Mouse (Mus musculus): ENCODE results near the gene Dnaic1. TPM values are rescaled to one million over a fixed set of nuclear protein-coding genes. Genes with fewer than 3 reads are reported as not detected.
"Not testable (repeated sequence)": the region's sequence is repeated elsewhere in the genome, so short reads cannot be mapped to it uniquely, and the experiment has no call there.

The Dnaic1 gene
- polyA plus RNA-seq, 1 experiment from 2014 or later, result 1.2 TPM

DNA sequence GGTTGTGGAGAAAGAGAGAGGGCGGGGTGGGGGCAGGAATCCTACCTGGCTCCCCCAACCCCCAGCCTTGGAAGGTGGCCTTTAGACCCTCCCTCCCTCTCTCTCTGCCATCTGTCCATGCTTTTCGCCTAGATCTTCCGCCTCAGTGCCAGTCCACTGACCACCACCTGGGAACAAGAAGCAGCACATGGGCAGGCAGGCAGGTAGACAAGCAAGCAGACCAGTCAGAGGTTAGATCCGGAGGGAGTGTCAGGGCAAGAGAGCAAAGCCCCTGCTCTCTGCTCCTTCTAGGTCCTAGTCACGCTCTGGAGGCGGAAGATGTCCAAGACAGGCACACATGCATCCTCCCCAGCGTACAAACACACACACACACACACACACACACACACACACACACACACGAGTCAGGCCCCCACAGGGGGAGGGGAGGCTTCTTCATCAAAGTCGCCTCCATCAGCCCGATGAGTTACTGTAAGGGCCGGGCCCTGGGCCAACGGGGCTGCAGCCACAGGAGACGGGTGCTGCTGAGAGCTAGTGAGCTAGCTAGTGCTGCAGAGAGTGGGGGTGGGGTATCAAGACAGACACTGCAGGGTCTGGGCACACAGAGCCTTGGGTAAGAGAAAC is 107.5 kb downstream of the Dnaic1 start:
- WGBS, result 24% methylated on average over 13 of the region's 13 CpGs
- no peaks in the 10 kb centered on the region for H3K27me3 ChIP-seq (replicated peaks; ENCODE audit: control insufficient read depth, insufficient read depth, low read length)
- no peaks in the 10 kb centered on the region for H3K9me3 ChIP-seq (ENCODE audit: control insufficient read depth, low read length)
- ATAC-seq, result peak; percentile 63
- H3K9ac ChIP-seq (replicated peaks; ENCODE audit: low read depth, low read length), result no peak overlapping the region
- no peak overlapping the region for H3K4me2 ChIP-seq (ENCODE audit: low read length)
- peaks cover 73% of the 10 kb centered on the region for H3K4me1 ChIP-seq (replicated peaks; ENCODE audit: control insufficient read depth, insufficient read depth, low read length)
- H3K36me3 ChIP-seq (ENCODE audit: control insufficient read depth, insufficient read depth), result no peaks in the 10 kb centered on the region
- H3K4me3 ChIP-seq (replicated peaks; ENCODE audit: low read length), result no peak overlapping the region
- H3K27ac ChIP-seq (ENCODE audit: low read length), result peak overlapping the region; percentile 52; the same call in 1 of the 2 replicates

DNA sequence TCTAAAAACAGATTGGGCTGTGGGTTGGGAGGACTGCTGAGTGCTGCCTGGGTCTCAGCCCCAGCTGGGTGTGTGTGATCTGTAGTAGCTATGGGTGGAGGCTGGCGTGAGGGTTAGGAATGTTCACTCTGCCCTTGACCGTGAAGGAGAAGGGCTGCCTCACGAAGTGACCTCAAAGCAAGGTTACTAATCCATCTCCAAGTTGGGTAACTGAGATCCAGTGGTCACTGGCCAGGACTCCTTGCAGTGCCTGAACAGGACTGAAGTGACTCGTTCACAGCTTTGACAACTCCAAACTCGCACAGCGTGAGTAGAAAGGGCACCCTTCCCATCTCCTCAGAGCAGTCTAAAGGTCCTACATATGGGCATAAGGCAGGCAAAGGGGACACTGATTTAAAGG is 109.3 kb downstream of the Dnaic1 start:
- Histone ChIP-seq H3K36me3 (ENCODE audit: control insufficient read depth, insufficient read depth) (no peaks in the 10 kb centered on the region), H3K9ac (replicated peaks; ENCODE audit: low read depth, low read length) (no peak overlapping the region), H3K4me1 (replicated peaks; ENCODE audit: control insufficient read depth, insufficient read depth, low read length) (peaks cover 70% of the 10 kb centered on the region), H3K4me2 (ENCODE audit: low read length) (no peak overlapping the region), H3K9me3 (ENCODE audit: control insufficient read depth, low read length) (no peaks in the 10 kb centered on the region), H3K27me3 (replicated peaks; ENCODE audit: control insufficient read depth, insufficient read depth, low read length) (no peaks in the 10 kb centered on the region), H3K27ac (ENCODE audit: low read length) (no peak overlapping the region), H3K4me3 (replicated peaks; ENCODE audit: low read length) (no peak overlapping the region)
- no peak for ATAC-seq
- WGBS, result 59% methylated on average over 6 of the region's 6 CpGs

- Histone ChIP-seq H3K9ac (replicated peaks; ENCODE audit: low read depth, low read length) (no peak overlapping the region), H3K9me3 (ENCODE audit: control insufficient read depth, low read length) (no peaks in the 10 kb centered on the region), H3K4me3 (replicated peaks; ENCODE audit: low read length) (no peak overlapping the region), H3K27me3 (replicated peaks; ENCODE audit: control insufficient read depth, insufficient read depth, low read length) (no peaks in the 10 kb centered on the region), H3K4me1 (replicated peaks; ENCODE audit: control insufficient read depth, insufficient read depth, low read length) (peaks cover 71% of the 10 kb centered on the region), H3K4me2 (ENCODE audit: low read length) (no peak overlapping the region), H3K36me3 (ENCODE audit: control insufficient read depth, insufficient read depth) (no peaks in the 10 kb centered on the region), H3K27ac (ENCODE audit: low read length) (no peak overlapping the region)
- WGBS, result 20% methylated on average over 1 of the region's 2 CpGs
- no peak for ATAC-seq
Measured at GRCm38 (mm10) chr4:41679291-41679690, 109.7 kb downstream of the Dnaic1 start.

GRCm38 (mm10) chr4:41681176-41681575 is 111.6 kb downstream of the Dnaic1 start:
- Histone ChIP-seq H3K4me1 (replicated peaks; ENCODE audit: control insufficient read depth, insufficient read depth, low read length) (peaks cover 65% of the 10 kb centered on the region), H3K27ac (ENCODE audit: low read length) (no peak overlapping the region), H3K4me2 (ENCODE audit: low read length) (no peak overlapping the region), H3K36me3 (ENCODE audit: control insufficient read depth, insufficient read depth) (no peaks in the 10 kb centered on the region), H3K4me3 (replicated peaks; ENCODE audit: low read length) (no peak overlapping the region), H3K9ac (replicated peaks; ENCODE audit: low read depth, low read length) (no peak overlapping the region), H3K9me3 (ENCODE audit: control insufficient read depth, low read length) (no peaks in the 10 kb centered on the region), H3K27me3 (replicated peaks; ENCODE audit: control insufficient read depth, insufficient read depth, low read length) (no peaks in the 10 kb centered on the region)
- no peak for ATAC-seq
- 34% methylated on average over 4 of the region's 4 CpGs for WGBS

- WGBS, result 51% methylated on average over 10 of the region's 10 CpGs
- H3K36me3 ChIP-seq (ENCODE audit: control insufficient read depth, insufficient read depth), result no peaks in the 10 kb centered on the region
- no peak overlapping the region for H3K4me3 ChIP-seq (replicated peaks; ENCODE audit: low read length)
- no peaks in the 10 kb centered on the region for H3K9me3 ChIP-seq (ENCODE audit: control insufficient read depth, low read length)
- no peak overlapping the region for H3K9ac ChIP-seq (replicated peaks; ENCODE audit: low read depth, low read length)
- peaks cover 57% of the 10 kb centered on the region for H3K4me1 ChIP-seq (replicated peaks; ENCODE audit: control insufficient read depth, insufficient read depth, low read length)
- no peaks in the 10 kb centered on the region for H3K27me3 ChIP-seq (replicated peaks; ENCODE audit: control insufficient read depth, insufficient read depth, low read length)
- ATAC-seq, result peak; percentile 29
- H3K4me2 ChIP-seq (ENCODE audit: low read length), result no peak overlapping the region
- H3K27ac ChIP-seq (ENCODE audit: low read length), result peak overlapping the region; percentile 52; the same call in 1 of the 2 replicates
Measured at GRCm38 (mm10) chr4:41681947-41682346, 112.4 kb downstream of the Dnaic1 start.

- peak overlapping the region; percentile 52; the same call in 1 of the 2 replicates for H3K27ac ChIP-seq (ENCODE audit: low read length)
Measured at GRCm38 (mm10) chr4:41682789-41683188, 113.2 kb downstream of the Dnaic1 start.

GRCm38 (mm10) chr4:41683303-41683702 is 113.7 kb downstream of the Dnaic1 start:
- H3K9ac ChIP-seq (replicated peaks; ENCODE audit: low read depth, low read length); H3K9me3 ChIP-seq (ENCODE audit: control insufficient read depth, low read length); H3K36me3 ChIP-seq (ENCODE audit: control insufficient read depth, insufficient read depth); H3K27me3 ChIP-seq (replicated peaks; ENCODE audit: control insufficient read depth, insufficient read depth, low read length); H3K27ac ChIP-seq (ENCODE audit: low read length); H3K4me3 ChIP-seq (replicated peaks; ENCODE audit: low read length): not testable (repeated sequence)
- H3K4me1 ChIP-seq (replicated peaks; ENCODE audit: control insufficient read depth, insufficient read depth, low read length), result peaks cover 43% of the 10 kb centered on the region
- ATAC-seq, result peak; percentile 47
- no CpG with 5 or more reads among the region's 27 CpGs for WGBS
- H3K4me2 ChIP-seq (ENCODE audit: low read length), result peak overlapping the region; percentile 34; the same call in 1 of the 2 replicates

More at GRCm38 (mm10) chr4:41682789-41683188, 113.2 kb downstream of the Dnaic1 start:
- no peaks in the 10 kb centered on the region for H3K36me3 ChIP-seq (ENCODE audit: control insufficient read depth, insufficient read depth)
- H3K27me3 ChIP-seq (replicated peaks; ENCODE audit: control insufficient read depth, insufficient read depth, low read length), result no peaks in the 10 kb centered on the region
- no peak for ATAC-seq
- 23% methylated on average over 6 of the region's 6 CpGs for WGBS
- H3K4me1 ChIP-seq (replicated peaks; ENCODE audit: control insufficient read depth, insufficient read depth, low read length), result peaks cover 48% of the 10 kb centered on the region
- H3K9me3 ChIP-seq (ENCODE audit: control insufficient read depth, low read length), result no peaks in the 10 kb centered on the region
- peak overlapping the region; percentile 32 for H3K9ac ChIP-seq (replicated peaks; ENCODE audit: low read depth, low read length)
- H3K4me3 ChIP-seq (replicated peaks; ENCODE audit: low read length), result no peak overlapping the region
- H3K4me2 ChIP-seq (ENCODE audit: low read length), result peak overlapping the region; percentile 10; the same call in 1 of the 2 replicates

- H3K36me3 ChIP-seq (ENCODE audit: control insufficient read depth, insufficient read depth); H3K27me3 ChIP-seq (replicated peaks; ENCODE audit: control insufficient read depth, insufficient read depth, low read length); H3K9ac ChIP-seq (replicated peaks; ENCODE audit: low read depth, low read length); H3K9me3 ChIP-seq (ENCODE audit: control insufficient read depth, low read length): not testable (repeated sequence)
- peaks cover 38% of the 10 kb centered on the region for H3K4me1 ChIP-seq (replicated peaks; ENCODE audit: control insufficient read depth, insufficient read depth, low read length)
- H3K4me2 ChIP-seq (ENCODE audit: low read length), result peak overlapping the region; percentile 26
- 0 out of 2 replicates have a peak overlapping the region, but pooled peaks have one; percentile 6 for H3K4me3 ChIP-seq (replicated peaks; ENCODE audit: low read length)
- ATAC-seq, result peak; percentile 15
- WGBS, result 4% methylated on average over 18 of the region's 27 CpGs
- peak overlapping the region; percentile 73 for H3K27ac ChIP-seq (ENCODE audit: low read length)
Measured at GRCm38 (mm10) chr4:41684131-41684930, 114.8 kb downstream of the Dnaic1 start.

GRCm38 (mm10) chr4:41684931-41685453 is 115.4 kb downstream of the Dnaic1 start:
- H3K4me3 ChIP-seq (replicated peaks; ENCODE audit: low read length); H3K36me3 ChIP-seq (ENCODE audit: control insufficient read depth, insufficient read depth); H3K9ac ChIP-seq (replicated peaks; ENCODE audit: low read depth, low read length); H3K27me3 ChIP-seq (replicated peaks; ENCODE audit: control insufficient read depth, insufficient read depth, low read length); H3K9me3 ChIP-seq (ENCODE audit: control insufficient read depth, low read length); H3K4me2 ChIP-seq (ENCODE audit: low read length): not testable (repeated sequence)
- Histone ChIP-seq H3K4me1 (replicated peaks; ENCODE audit: control insufficient read depth, insufficient read depth, low read length) (peaks cover 32% of the 10 kb centered on the region), H3K27ac (ENCODE audit: low read length) (peak overlapping the region; percentile 44; the same call in 1 of the 2 replicates)
- ATAC-seq, result peak; percentile 16
- under 1% methylated on average over 14 of the region's 14 CpGs for WGBS
